Mouse (Mus musculus): Measurements from ENCODE around the gene Alkbh7.

The Alkbh7 gene

DNA sequence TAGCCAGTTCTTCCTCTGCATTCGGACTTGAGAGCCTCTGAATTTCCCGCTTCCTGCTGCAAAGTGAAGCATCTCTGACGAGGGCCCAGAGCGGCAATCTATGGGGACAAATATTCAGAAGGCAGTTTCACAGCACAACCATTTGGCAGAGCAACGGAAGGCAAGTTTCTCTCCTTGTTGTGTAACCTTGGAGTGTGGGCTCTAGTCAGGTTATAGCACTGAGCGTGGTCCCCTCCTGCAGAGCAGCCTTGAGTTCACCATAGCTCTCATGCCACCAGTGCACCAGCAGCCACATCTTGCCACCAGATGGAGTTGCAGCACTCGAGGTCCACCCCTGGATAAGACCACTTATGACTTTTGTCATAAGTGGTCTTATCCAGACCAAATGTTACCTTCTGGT lies 8.7 kb upstream of the Alkbh7 start:
- no peak for DNase-seq (ENCODE audit: low spot score)

- DNase-seq (ENCODE audit: low spot score) = no peak
Measured at GRCm38 (mm10) chr17:56988921-56989430, 8.2 kb upstream of the Alkbh7 start.

DNA sequence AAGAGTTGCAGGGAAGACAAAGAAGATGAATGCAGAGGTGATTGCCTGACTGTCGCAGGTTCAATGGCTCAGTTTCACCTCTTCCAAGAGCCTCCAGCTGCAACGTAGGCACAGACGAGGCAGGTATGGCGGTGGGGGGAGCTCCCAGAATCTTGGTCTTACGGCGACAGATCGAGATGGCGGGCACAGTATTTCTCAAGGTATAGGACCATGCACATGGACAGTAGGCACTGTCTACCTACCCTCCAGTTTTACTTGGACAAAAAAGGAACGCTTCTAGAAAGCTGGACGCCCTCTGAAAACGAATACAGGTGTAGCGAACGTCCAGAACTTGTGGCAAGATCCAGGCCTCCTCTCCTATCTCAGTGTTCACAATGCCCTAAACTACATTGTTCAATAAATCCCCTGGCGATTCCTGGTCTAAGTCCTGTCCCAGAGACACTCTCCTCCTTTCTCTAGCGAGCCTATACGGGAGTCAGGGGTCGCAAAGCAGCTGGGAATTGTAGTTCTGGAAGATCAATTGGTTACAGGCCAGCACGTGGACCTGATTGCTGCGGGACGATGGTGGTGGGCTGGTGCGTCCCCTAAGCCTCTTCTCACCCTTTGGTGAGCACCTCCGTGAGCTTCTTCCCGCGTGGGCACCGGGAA lies 7.5 kb upstream of the Alkbh7 start:
- DNase-seq (ENCODE audit: low spot score) = no peak

DNA sequence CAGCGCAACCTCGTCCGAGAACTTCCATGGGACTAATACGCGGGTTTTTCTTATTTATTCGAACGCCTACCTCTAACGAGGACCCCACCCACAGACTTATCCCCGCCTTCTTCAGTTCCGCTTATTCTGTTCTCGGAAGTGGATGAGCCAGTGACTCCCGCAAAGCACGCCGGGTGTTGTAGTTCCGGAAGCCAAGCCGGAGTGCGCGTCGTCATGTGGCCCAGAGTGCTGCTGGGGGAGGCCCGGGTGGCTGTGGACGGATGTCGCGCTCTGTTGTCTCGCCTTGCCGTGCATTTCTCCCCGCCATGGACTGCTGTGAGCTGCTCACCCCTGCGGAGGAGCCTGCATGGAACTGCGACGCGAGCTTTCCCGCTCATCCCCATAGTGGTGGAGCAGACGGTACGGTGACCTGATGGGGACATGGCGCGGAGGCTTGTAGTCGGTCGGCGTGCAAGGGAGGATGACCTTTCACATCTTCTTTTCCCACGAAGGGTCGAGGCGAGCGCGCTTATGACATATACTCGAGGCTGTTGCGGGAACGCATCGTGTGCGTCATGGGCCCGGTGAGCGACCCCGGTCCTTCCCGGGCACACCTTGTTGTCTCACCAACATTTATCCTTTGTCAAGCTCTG lies 6.9 kb upstream of the Alkbh7 start, which contains the start of gene Clpp:
Gene Clpp, plus strand, starts transcription at position 191 of the 632 bp plus-strand sequence.
- DNase-seq (ENCODE audit: low spot score) = peak; percentile 87

DNA sequence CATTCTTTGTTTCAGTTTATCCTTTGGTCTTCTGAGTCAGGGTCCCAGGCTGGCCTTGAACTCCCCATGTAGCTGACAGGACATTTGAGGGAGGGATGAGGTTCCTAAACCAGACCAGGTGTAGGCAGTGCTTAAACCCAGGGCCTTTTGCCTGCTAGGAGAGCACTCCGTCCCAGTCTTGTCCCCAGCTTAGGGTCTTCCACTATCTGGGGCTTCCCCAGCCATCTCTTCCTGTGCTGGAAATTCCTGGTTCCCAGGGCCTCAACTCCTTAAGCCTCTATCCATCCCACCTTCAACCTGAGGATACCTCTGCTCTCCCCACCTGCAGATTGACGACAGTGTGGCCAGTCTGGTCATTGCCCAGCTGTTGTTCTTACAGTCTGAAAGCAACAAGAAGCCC lies 6.2 kb upstream of the Alkbh7 start:
- no peak for DNase-seq (ENCODE audit: low spot score)

- no peak for DNase-seq (ENCODE audit: low spot score)
Measured at GRCm38 (mm10) chr17:56995046-56995445, 2.1 kb upstream of the Alkbh7 start.

DNA sequence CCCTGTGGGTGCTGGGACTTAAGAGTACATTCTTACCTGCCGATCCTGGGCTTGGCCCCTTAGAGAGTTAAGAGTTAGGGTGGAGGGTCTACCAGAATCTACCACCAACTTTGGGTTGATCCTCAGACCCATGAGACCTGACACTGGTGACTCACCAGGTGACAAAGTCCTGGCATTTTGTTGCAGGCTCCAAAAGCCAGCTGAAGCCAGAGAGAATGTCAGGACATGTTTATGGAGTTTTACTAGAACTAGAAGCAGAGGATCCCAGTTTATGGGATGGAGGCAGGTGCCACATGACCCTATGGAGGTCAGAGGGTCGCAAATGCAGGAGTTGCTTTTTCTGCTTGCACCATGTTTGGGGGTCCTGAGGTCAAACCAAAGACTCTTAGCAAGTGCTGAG lies 633 bp upstream of the Alkbh7 start:
- DNase-seq (ENCODE audit: low spot score) = no peak

GRCm38 (mm10) chr17:56999414-56999813 lies 2.3 kb downstream of the Alkbh7 start:
- DNase-seq (ENCODE audit: low spot score) = no peak

DNA sequence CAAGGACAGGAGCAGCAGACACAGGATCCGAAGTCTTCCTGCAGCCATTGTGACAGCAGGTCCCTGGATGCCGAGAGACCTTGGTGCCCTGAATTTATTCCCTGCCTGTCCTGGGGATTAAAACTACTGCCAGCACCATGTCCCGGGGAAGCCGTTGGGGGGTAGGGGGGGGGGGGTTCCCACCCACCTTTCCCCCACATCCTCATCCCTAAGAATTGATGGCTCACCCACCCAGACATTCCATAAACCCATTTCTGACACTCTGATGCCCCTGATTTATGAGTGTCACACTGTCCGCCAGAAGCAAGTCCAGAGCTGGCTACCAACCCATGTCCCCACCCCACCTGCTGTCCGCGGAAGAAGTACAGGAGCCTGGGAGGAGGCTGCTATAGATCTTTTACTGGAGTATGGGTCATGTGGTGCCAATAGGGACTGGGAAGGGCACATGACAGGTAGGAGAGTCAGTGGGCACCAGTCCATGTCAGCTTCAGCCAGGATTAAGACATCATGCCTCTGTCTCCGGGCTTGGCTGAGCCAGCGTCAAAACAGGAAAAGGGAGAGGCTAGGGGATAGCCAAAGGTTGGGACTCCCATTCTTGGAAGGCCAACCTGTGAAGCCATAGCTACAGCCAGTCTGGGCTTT lies 3.0 kb downstream of the Alkbh7 start, which contains the start of gene Pspn:
Gene Pspn, minus strand, starts transcription at position 51 of the 642 bp plus-strand sequence.
- no peak for DNase-seq (ENCODE audit: low spot score)

- no peak for DNase-seq (ENCODE audit: low spot score)
Measured at GRCm38 (mm10) chr17:57001228-57001627, 4.1 kb downstream of the Alkbh7 start.

- DNase-seq (ENCODE audit: low spot score) = no peak
Measured at GRCm38 (mm10) chr17:57003994-57004393, 6.9 kb downstream of the Alkbh7 start.

- no peak for DNase-seq (ENCODE audit: low spot score)
Measured at GRCm38 (mm10) chr17:57007137-57007905, 10.2 kb downstream of the Alkbh7 start.

DNA sequence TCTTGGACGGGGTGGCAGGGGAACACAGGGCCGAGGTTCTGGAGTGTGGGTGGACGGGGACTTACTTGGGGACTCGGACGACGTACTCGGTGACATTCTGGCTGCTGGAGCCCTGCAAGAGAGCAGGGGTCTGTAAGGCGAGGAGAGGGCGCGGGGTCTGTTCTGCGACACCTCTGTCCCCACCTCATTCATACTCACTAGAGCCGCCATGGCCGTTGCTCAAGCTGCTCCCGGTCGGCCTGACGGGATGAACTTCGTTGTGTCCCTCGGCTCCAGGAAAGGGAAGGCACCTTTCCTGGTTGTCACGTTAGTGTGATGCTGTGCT lies 13.7 kb downstream of the Alkbh7 start:
- no peak for DNase-seq (ENCODE audit: low spot score)

DNA sequence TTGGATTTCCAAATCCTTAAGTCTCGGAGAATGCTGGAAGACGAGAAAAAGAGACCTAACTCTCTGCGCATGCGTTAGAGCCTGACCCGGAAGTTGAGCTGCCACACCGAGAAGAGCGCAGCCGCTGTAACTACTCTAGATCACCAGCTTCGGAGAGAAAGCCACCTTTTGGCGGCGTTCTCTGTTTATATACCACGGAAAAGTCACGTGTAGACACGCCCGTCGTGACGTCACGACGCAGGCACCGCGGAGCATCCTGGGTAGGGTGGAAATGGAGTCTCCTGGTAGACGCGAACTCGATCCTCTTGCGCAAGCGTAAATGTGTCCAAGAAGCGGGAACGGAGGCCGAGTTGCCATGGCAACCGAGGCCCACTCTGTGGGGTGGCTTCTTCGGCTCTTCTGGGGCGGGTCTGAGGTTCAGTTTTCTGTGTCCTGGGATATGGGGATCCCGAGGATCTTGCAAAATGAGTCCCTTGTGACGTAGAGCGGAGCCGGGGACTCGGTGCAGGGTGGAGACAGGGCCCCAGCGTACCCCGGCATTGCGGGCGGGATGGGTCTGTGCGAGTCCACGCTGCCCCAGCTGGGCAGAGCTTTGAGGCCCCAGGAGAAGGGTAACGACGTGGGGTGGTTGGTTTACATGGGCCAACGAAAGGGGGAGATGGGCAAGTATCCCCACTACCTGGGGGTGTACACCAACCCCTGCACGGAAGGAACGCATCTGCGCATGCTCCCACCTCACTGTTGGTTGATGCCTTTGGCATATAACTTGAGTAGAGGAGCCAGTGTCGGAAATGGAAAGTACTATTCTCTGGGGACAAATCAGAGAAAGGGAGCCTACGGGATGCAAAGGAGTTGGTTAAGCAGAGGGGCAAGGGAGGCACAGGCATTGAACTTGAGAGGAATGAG lies 14.3 kb downstream of the Alkbh7 start, which contains the start of the genes Gtf2f1 and Gm17949:
Gene Gtf2f1, minus strand, starts transcription at position 53 of the 906 bp plus-strand sequence.
Gene Gm17949, plus strand, starts transcription at position 234 of the 906 bp plus-strand sequence.
- DNase-seq (ENCODE audit: low spot score) = peak; percentile 82

- no peak for DNase-seq (ENCODE audit: low spot score)
Measured at GRCm38 (mm10) chr17:57012245-57012795, 15.2 kb downstream of the Alkbh7 start.

DNA sequence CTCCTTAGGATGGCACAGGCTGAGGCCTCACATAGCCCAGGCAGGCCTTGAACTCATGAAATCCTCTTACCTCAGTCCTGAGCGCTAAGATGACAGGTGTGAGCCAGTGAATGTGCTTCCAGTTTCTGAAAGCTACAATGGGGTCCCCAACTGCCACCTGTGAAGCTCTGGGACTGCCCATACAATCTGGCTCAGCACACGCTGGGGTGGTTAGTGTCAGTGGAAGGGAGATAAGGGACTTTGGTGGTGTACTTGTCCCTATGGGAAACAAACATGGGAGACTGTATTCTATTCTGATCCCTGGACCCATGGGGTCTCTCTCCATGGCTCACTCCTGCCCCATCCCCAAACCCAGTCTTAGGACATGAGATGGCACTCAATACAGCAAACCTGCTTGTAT lies 22.6 kb downstream of the Alkbh7 start:
- no peak for DNase-seq (ENCODE audit: low spot score)

GRCm38 (mm10) chr17:57020960-57021359 lies 23.8 kb downstream of the Alkbh7 start:
- no peak for DNase-seq (ENCODE audit: low spot score)

- DNase-seq (ENCODE audit: low spot score) = no peak
Measured at GRCm38 (mm10) chr17:57027471-57027870, 30.3 kb downstream of the Alkbh7 start.

DNA sequence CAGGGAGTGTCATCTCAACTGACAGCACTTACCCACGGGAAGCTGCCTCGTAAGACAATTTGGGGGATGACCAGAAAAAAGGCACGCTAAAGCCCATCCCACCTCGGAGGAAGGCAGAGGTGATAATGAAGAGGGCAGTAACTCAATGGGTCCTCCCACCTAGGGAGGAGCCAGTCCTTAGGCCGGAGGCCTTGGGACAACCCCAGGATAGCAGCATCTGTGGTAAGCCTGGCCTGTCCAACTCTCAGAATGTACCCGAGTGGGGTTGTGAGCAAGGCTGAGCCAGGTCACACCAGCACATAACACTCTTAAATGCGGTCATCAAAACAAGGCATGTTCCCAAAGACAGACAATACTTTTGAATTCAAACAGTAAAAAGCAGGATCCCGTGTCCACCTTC lies 32.6 kb downstream of the Alkbh7 start:
- DNase-seq (ENCODE audit: low spot score) = no peak

- DNase-seq (ENCODE audit: low spot score) = peak; percentile 31
Measured at GRCm38 (mm10) chr17:57030931-57031660, 34.0 kb downstream of the Alkbh7 start, which contains the start of gene Khsrp. Gene Khsrp (minus strand): TSS chr17:57031522.

Data from urinary bladder, postnatal 25 days (tissue).